Mouse (Mus musculus) embryonic facial prominence, embryonic 10.5 days (tissue): Measurements from ENCODE around the gene Pcca. TPM values are rescaled to one million over a fixed set of nuclear protein-coding genes. Genes with fewer than 3 reads are reported as not detected.

Experiments
- DNase-seq: peaks from one replicate; pipeline ENCODE4 v3.0.0-alpha.2; 2017; ENCODE audit warnings: low spot score
- H3K27ac ChIP-seq: fragments of 300-500 bp; sonication (generic); replicated peaks from 2 replicates; pipeline ENCODE4 v1.5.1; 2016; ENCODE audit warnings: mild to moderate bottlenecking
- H3K27me3 ChIP-seq: fragments of 300-500 bp; sonication (generic); replicated peaks from 2 replicates; pipeline ENCODE4 v1.6.1; 2016; ENCODE audit warnings: low read depth, mild to moderate bottlenecking; ENCODE audit not compliant: poor library complexity, severe bottlenecking
- H3K36me3 ChIP-seq: fragments of 300-500 bp; sonication (generic); replicated peaks from 2 replicates; pipeline ENCODE4 v1.6.1; 2016; ENCODE audit warnings: mild to moderate bottlenecking, moderate library complexity
- H3K4me1 ChIP-seq: fragments of 300-500 bp; sonication (generic); 2 replicates; pipeline ENCODE4 v1.6.1; 2016
- H3K4me3 ChIP-seq: fragments of 300-500 bp; sonication (generic); 2 replicates; pipeline ENCODE4 v1.5.1; 2016; ENCODE audit warnings: mild to moderate bottlenecking, moderate library complexity
- H3K9me3 ChIP-seq: fragments of 300-500 bp; sonication (generic); 2 replicates; pipeline ENCODE4 v1.6.1; 2016; ENCODE audit warnings: mild to moderate bottlenecking
- WGBS: fragments of 180-500 bp; shearing (Covaris S2); methylation state at CpG from one replicate; pipeline ENCODE4 v1.1.7; 2016; 5-methylcytosine and 5-hydroxymethylcytosine counted together
- polyA plus RNA-seq: library from polyadenylated mRNA; unstranded; fragments of >200 nt; fragmentation: Nextera tagmentation; extraction: Ambion mirVana; gene quantifications from 2 replicates; pipeline ENCODE4 v1.2.1, GENCODE M21; 2016

The Pcca gene
- polyA plus RNA-seq, 1 experiment from 2014 or later: 29.1 TPM

- no peaks in the 10 kb centered on the region for H3K9me3 ChIP-seq
- H3K4me1 ChIP-seq: peaks cover 24% of the 10 kb centered on the region
- H3K36me3 ChIP-seq: no peaks in the 10 kb centered on the region
- peak; percentile 82 for DNase-seq
- WGBS: 3% methylated on average over 6 of the region's 6 CpGs
- peaks cover 9% of the 10 kb centered on the region for H3K27me3 ChIP-seq
- H3K4me3 ChIP-seq: no peak overlapping the region
- no peak overlapping the region for H3K27ac ChIP-seq
Measured at GRCm38 (mm10) chr14:122876163-122876562, 342.0 kb downstream of the Pcca start.

GRCm38 (mm10) chr14:122876723-122877122, 342.6 kb downstream of the Pcca start:
- Histone ChIP-seq H3K27ac (no peak overlapping the region), H3K4me1 (peaks cover 29% of the 10 kb centered on the region), H3K4me3 (no peak overlapping the region), H3K27me3 (peaks cover 9% of the 10 kb centered on the region), H3K36me3 (no peaks in the 10 kb centered on the region), H3K9me3 (no peaks in the 10 kb centered on the region)
- no peak for DNase-seq
- WGBS: 68% methylated on average over 7 of the region's 7 CpGs

- Histone ChIP-seq H3K9me3 (no peaks in the 10 kb centered on the region), H3K27me3 (peaks cover 9% of the 10 kb centered on the region), H3K4me1 (peaks cover 32% of the 10 kb centered on the region), H3K27ac (no peak overlapping the region), H3K36me3 (no peaks in the 10 kb centered on the region), H3K4me3 (no peak overlapping the region)
- 89% methylated on average over 3 of the region's 3 CpGs for WGBS
- DNase-seq: no peak
Measured at GRCm38 (mm10) chr14:122877787-122878186, 343.7 kb downstream of the Pcca start.

- Histone ChIP-seq H3K9me3 (no peaks in the 10 kb centered on the region), H3K4me3 (no peak overlapping the region), H3K27ac (no peak overlapping the region), H3K27me3 (no peaks in the 10 kb centered on the region), H3K36me3 (no peaks in the 10 kb centered on the region), H3K4me1 (peaks cover 40% of the 10 kb centered on the region)
- no peak for DNase-seq
- 75% methylated on average over 7 of the region's 7 CpGs for WGBS
Measured at GRCm38 (mm10) chr14:122880291-122880690, 346.2 kb downstream of the Pcca start.

- Histone ChIP-seq H3K4me3 (no peak overlapping the region), H3K36me3 (no peaks in the 10 kb centered on the region), H3K9me3 (no peaks in the 10 kb centered on the region), H3K27me3 (no peaks in the 10 kb centered on the region), H3K27ac (peak overlapping the region; percentile 61), H3K4me1 (peaks cover 33% of the 10 kb centered on the region)
- 40% methylated on average over 2 of the region's 2 CpGs for WGBS
- no peak for DNase-seq
Measured at GRCm38 (mm10) chr14:122881699-122882098, 347.6 kb downstream of the Pcca start.

- no peaks in the 10 kb centered on the region for H3K36me3 ChIP-seq
- no peak overlapping the region for H3K4me3 ChIP-seq
- H3K27ac ChIP-seq: peak overlapping the region; percentile 61
- no peaks in the 10 kb centered on the region for H3K9me3 ChIP-seq
- peaks cover 33% of the 10 kb centered on the region for H3K4me1 ChIP-seq
- no peaks in the 10 kb centered on the region for H3K27me3 ChIP-seq
- no peak for DNase-seq
- WGBS: 55% methylated on average over 9 of the region's 9 CpGs
Measured at GRCm38 (mm10) chr14:122882201-122882639, 348.1 kb downstream of the Pcca start.

GRCm38 (mm10) chr14:122882795-122883409, 348.8 kb downstream of the Pcca start:
- H3K27ac ChIP-seq: peak overlapping the region; percentile 51; the same call in 1 of the 2 replicates
- no peak overlapping the region for H3K4me3 ChIP-seq
- no peaks in the 10 kb centered on the region for H3K27me3 ChIP-seq
- H3K9me3 ChIP-seq: no peaks in the 10 kb centered on the region
- DNase-seq: no peak
- H3K36me3 ChIP-seq: no peaks in the 10 kb centered on the region
- H3K4me1 ChIP-seq: peaks cover 39% of the 10 kb centered on the region
- WGBS: 81% methylated on average over 7 of the region's 7 CpGs

- 74% methylated on average over 4 of the region's 4 CpGs for WGBS
- H3K36me3 ChIP-seq: no peaks in the 10 kb centered on the region
- no peaks in the 10 kb centered on the region for H3K9me3 ChIP-seq
- H3K4me3 ChIP-seq: no peak overlapping the region
- peak overlapping the region; percentile 51; the same call in 1 of the 2 replicates for H3K27ac ChIP-seq
- no peaks in the 10 kb centered on the region for H3K27me3 ChIP-seq
- no peak for DNase-seq
- peaks cover 44% of the 10 kb centered on the region for H3K4me1 ChIP-seq
Measured at GRCm38 (mm10) chr14:122883410-122883806, 349.3 kb downstream of the Pcca start.

- WGBS: 37% methylated on average over 10 of the region's 10 CpGs
- Histone ChIP-seq H3K27ac (0 out of 2 replicates have a peak overlapping the region, but pooled peaks have one; percentile 3), H3K27me3 (no peaks in the 10 kb centered on the region), H3K4me1 (peaks cover 44% of the 10 kb centered on the region), H3K4me3 (no peak overlapping the region), H3K9me3 (no peaks in the 10 kb centered on the region), H3K36me3 (no peaks in the 10 kb centered on the region)
- no peak for DNase-seq
Measured at GRCm38 (mm10) chr14:122883821-122884584, 349.9 kb downstream of the Pcca start.

- H3K4me3 ChIP-seq: no peak overlapping the region
- peaks cover 44% of the 10 kb centered on the region for H3K4me1 ChIP-seq
- no peaks in the 10 kb centered on the region for H3K27me3 ChIP-seq
- no peaks in the 10 kb centered on the region for H3K36me3 ChIP-seq
- 91% methylated on average over 7 of the region's 7 CpGs for WGBS
- no peak for DNase-seq
- no peaks in the 10 kb centered on the region for H3K9me3 ChIP-seq
- no peak overlapping the region for H3K27ac ChIP-seq
Measured at GRCm38 (mm10) chr14:122885893-122886292, 351.8 kb downstream of the Pcca start.

GRCm38 (mm10) chr14:122887278-122887677, 353.2 kb downstream of the Pcca start:
- peaks cover 6% of the 10 kb centered on the region; the same call in 1 of the 2 replicates for H3K36me3 ChIP-seq
- no peak for DNase-seq
- H3K27me3 ChIP-seq: no peaks in the 10 kb centered on the region
- H3K4me1 ChIP-seq: peaks cover 33% of the 10 kb centered on the region
- WGBS: 67% methylated on average over 1 of the region's 1 CpGs
- H3K27ac ChIP-seq: no peak overlapping the region
- H3K4me3 ChIP-seq: no peak overlapping the region
- no peaks in the 10 kb centered on the region for H3K9me3 ChIP-seq

GRCm38 (mm10) chr14:122887702-122888479, 353.8 kb downstream of the Pcca start:
- WGBS: 92% methylated on average over 3 of the region's 3 CpGs
- H3K4me1 ChIP-seq: peaks cover 26% of the 10 kb centered on the region
- H3K9me3 ChIP-seq: no peaks in the 10 kb centered on the region

More at GRCm38 (mm10) chr14:122887702-122888479, 353.8 kb downstream of the Pcca start:
- Histone ChIP-seq H3K27ac (no peak overlapping the region), H3K36me3 (peaks cover 6% of the 10 kb centered on the region; the same call in 1 of the 2 replicates), H3K27me3 (no peaks in the 10 kb centered on the region), H3K4me3 (no peak overlapping the region)
- DNase-seq: no peak
